Mouse (Mus musculus) erythroblast, adult 5-6 weeks (primary cell): ENCODE measurements around the gene Cfap299. TPM values are rescaled to one million over a fixed set of nuclear protein-coding genes. Genes with fewer than 3 reads are reported as not detected.

Experiments
- ATAC-seq: replicated peaks from 2 replicates; pipeline ENCODE4 v1.8.0; 2016; ENCODE audit warnings: moderate number of reproducible peaks, mild to moderate bottlenecking, moderate TSS enrichment, inconsistent platforms; ENCODE audit not compliant: poor library complexity, low FRiP score, severe bottlenecking
- total RNA-seq, 2 experiments: library from RNA; stranded (forward) in 1 of 2; stranded (reverse) in 1 of 2; fragments of 150-400 nt in 1 of 2; fragments of 200-764, 138-1000 nt in 1 of 2; gene quantifications; 2 replicates each; pipeline versions ENCODE4 v1.2.3 to v1.2.4; 2015 to 2017; ENCODE audit warnings: low replicate concordance in 2 of 2

Cfap299 gene
- total RNA-seq, 2 experiments from 2014 or later, result not detected

DNA sequence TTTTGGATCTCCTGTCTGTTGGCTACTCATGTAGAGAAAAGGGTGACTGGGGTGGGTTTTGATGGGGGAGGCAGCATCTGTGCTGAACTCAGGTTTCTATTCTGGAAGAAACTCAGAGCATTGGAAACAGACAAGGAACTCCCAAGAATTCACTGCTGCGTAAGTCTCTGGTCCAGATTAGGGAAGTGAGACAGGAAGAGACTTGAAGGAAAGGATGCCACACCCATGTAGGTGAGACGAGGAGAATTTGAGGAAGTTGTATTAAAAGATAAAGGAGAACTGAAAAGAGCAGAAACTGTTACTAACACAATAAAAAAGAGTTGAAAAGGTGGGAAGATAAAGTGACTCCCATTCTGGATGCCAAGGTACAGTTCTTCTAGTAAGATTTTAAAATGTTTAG is 249.3 kb downstream of the Cfap299 start:
- no peak for ATAC-seq

DNA sequence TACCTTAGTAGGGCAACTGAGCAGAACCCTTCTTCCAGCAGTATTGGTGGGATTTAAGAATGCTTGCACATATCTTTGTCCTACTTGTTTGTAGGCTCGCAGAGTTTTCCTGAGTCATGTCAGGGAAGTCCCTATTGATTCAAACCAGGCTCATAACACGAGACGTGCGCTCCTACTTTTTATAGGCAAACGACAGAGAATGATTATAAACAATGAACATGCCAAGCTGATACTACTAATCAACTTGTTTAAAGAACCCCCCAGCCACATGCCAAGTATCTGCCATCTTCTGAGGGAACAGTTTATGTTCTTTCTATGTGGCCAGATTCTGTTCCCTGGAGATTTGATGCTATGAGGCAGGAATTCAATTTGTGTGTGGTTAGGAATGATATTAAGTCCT is 251.7 kb downstream of the Cfap299 start:
- no peak for ATAC-seq

DNA sequence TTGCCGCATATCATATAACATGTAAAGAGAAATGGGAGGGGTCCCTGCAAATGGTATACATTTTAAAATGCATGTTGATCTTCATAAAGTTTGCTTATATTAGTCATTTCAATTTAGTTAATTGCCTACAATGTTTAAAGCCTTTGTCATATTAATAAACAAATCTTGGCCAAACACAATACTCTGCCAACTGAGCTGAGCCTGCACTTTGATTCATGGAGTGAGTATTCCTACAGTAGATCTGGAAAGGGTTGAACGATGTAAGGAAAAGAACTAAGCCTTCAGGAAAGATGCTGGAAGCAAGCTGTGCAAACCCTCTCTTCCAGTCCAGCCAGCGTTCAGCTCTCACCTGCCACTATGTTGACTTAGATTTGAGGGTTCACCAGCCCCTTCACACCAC is 252.9 kb downstream of the Cfap299 start:
- ATAC-seq, result no peak

DNA sequence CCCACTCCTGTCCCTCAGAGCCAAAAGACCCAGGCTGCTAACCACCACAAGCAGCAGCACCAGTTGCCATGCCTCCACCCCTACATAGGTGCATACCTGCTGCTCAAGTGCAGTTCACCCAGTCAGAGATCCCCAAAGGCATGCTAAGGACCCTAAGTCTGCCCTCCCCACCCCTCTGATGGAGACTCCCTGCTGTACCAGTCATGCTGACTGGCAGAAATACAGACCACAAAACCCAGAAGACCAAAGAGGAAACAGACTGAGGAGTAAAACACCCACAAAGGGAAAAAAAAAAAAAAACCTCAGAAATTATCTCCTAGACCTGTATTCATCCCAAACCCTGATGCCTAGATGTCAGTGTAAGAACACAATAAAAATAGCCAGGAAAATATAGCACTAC is 256.8 kb downstream of the Cfap299 start:
- no peak for ATAC-seq

DNA sequence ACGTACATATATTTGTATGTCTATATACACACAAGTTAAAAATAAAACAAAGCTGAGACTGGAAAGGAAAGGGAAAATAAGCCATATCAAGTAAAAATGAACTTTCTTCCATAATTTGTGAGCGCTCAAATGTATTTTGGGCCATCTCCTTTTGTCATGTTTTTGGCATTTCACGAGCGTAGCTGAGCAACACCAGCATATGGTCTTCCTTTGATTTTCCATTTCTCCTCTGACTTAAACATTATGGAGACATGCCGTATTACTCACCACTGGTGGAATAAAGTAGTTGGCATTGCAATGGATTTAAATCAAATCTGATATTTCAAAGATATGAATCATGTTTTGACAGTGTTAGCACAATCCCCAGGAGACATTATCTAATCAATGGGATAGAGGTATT is 284.4 kb downstream of the Cfap299 start:
- ATAC-seq, result no peak

DNA sequence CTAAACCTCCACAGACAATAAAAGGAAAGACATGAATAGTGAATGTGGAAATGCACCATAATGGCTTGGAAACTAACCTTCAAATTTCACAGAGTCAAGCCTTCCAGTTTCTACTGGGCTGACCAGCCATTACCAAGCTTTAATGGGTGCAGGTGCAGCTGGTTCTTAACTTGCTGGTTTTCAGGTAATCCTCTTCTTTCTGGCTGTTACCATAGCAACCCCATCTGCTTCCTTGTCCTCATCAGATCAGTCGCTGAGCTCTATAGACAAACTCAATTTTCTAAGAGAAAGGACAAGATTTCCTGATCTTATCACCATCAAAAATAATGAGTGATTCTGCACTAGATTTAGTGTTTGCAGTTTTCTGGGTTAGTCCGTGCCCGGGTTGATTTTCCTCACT is 287.8 kb downstream of the Cfap299 start:
- no peak for ATAC-seq

DNA sequence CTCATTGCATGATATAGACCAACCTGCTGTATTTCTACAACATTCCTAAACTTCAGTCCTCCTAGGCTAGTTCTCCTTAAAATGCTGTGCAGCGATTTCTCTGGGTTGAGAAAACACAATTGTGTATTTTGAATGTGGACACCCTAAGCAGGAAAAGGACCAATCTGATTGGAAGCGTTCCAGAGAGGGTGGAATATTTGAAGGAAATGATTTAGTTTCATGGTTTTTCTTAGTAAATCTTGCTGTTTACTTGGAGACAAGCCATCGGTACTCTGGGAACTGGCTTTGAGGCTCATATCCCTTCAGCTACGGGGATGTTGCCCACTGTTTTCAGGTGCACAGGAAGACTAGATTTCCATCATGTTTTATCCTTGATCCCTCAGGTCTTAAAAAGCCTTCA is 288.3 kb downstream of the Cfap299 start:
- no peak for ATAC-seq

DNA sequence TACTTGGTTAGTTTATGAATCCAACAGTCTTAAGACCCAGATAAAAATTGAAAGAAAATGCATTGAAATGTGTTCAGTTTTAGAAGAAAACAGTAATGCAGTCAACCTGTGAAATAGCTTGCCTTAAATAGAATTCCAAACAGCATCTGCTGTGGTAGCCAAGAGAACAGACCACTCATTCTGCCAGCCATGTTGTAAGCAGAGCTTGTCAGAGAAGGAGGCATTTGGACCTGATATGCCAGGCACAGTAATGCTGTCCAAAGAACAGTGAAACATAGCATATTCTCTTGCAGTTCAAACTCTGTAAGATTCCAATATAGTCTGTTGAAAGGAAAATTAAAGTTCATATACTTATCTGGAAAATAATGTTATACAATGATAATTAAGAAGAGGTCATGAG is 321.2 kb downstream of the Cfap299 start:
- ATAC-seq, result no peak

DNA sequence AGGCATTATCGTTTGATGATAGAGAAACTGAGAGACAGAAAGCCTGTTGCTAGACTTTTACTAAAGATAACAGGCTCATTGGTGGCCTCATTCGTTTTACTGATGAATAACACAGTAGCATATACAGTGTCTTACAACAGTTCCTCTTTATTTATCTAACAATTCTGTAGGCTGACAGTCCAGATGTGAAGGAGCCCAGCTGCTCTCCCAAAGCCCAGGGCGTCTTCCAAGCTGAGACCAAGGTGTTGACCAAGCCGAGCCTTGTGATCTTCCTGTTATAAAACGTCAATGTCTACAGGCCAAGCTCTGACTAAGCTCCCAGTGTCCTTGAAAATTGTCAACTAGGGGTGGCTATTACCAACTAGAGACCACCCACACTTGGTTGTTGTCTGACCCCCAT is 321.9 kb downstream of the Cfap299 start:
- no peak for ATAC-seq

DNA sequence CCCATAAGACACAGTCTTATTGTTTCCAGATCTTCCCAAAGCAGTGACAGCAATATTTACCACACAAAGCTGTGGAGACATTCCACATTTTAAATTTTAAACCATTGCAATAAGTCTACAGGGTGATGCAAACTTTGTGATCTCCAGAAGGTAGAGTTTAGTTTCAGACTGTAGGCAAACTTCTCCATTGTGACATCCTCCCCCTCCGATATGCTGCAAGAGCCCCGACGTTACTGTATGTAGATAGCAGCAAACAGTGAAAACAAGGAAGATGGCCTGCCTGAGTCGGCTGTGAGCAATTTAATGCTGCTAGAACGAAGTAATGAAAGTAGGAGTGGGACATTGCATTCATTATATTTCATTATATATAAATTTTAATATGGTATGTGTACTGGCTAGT is 359.1 kb downstream of the Cfap299 start:
- no peak for ATAC-seq

DNA sequence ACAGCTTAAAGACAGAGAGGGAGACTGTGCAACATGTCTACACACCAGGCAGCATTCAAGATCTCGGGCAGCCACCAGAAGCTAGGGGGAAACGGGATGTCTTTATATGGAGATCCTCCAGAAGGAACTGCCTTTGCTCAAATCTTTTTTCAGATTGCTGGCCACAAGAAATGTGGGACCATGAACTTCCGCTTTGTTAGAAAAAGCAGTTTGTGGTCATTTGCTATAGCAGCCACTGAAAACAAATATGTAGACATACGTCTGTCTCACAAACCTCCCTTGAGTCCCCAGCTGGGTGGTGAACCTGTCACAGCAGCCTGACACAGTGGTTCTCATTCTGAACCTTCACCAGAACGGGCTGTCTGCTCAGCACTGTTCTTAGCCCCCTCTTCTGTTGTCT is 363.0 kb downstream of the Cfap299 start:
- ATAC-seq, result no peak

DNA sequence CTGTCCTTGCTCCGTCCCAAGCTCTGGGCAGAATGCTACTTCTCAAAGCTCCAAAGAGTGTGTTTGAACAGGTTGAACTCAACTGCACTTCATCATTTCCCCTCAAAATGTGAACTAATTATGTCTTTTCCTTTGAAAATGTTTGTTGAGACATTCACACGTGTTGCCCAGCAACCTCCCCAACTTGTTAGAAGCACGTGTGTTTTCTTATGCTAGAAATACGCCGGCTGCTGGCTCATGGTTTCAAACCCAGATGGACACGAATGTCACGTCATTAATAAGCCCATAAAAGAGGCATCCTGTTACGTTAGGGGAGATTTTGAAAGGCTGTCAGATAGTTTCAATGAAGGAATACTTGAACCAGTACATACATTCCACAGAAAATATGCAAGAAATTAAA is 367.2 kb downstream of the Cfap299 start:
- no peak for ATAC-seq

DNA sequence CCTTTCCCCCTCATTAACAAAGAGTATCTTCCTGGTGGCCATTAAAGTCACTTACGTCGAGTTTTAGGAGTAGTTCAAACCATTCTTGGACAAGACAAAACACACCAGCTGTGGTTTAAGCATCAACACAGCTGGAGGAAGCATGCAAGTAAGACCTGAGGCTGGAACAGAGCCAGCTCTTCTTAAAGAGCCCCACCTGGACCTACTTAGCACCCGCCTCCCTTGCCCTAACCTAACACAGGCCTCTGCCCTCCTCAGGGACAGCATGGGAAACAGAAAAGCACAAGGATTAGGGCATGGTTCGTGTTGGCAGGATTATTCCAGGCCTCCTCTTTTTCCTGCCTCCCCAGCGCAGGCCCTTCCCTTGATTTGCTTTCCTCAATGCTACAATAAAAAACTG is 374.9 kb downstream of the Cfap299 start:
- no peak for ATAC-seq

DNA sequence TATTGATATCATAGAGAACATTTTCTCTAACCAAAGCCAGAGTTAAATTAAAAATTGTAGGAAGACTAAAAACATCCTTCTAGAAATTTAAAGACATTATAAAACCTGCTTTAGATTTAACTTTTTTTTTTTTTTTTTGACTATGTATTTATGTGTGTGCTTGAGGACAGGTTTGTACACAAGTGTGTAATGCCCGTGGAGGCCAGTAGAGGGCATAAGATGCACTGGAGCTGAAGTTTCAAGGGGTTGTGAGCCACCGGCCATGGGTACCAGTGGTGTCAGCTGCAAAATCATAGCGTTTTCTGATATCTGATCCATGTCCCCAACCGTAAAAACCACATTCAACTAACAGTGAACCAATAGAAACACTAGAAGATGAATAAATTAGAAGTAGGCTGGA is 377.5 kb downstream of the Cfap299 start:
- ATAC-seq, result no peak

DNA sequence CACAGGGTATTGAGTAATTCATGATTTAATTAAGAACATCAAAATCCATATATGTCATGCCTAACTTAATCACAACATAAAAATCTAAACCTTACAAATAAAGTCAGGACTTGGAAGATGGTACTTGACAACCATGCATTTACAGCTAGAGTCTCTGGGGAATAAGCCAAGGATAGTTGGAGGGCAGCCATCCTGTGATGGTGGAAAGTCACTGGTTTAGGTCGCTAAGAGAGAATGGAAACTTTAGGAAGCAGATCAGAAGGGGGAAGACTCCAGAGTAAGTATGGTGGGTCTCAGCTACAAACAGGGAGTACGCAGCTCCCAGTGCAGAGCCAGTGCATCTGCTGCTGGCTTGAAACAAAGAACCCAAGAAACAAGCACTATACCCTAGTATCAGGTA is 386.3 kb downstream of the Cfap299 start:
- ATAC-seq, result no peak

DNA sequence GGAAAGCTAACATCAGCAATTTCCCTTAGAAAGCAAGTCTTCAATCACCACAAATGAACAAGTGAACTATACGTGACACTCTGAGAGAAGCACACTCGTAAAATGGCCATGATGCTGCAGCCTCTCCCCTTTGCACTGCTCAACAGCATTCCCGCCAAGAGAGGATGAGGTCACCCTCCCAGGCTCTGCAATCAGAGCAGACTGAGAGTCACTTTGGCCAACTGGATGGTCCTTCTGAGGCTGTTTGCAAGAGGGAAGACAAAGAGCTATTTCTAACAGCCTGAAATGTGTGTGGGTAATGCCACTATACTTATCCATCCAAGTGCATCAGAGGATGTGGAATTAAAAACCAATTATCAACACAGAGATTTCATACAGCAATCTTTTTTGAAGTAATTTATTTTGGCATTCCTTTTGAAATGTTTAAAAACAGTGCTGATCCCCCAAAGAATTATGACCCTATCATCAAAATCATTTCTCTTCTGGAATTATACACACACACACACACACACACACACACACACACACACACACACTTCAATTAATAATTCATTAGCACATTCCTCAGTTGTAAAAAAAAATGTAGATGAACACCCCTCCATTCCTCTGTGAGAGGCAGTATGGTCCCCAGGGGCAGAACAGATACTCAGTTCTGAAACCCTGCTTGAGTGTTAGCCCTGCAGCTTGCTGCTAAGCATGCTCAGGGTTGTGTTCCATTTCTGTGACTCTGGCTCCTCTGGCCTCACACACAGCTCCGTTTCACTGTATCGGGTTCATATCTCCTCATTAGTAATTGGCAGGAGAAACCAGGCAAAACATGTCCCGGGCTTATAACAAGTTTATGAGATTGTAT is 403.3 kb downstream of the Cfap299 start:
- ATAC-seq, result no peak

DNA sequence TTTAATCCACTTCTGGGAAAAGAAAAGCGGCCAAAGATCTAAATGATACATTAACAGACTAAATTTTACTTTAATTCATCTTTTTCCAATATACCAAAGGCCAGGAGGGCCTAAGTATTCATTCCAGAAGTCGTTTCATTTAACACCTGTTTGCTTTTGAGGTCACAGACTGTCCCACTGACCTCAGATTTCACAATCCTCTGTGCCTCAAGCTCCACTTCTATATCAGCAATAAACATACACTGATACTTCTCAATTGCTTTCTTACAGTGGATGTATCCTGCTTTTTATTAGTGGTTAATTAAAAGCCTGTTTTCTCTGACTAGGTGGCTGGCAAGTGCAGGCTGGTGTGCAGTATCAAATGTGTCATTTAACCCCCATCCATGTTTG is 403.9 kb downstream of the Cfap299 start:
- no peak for ATAC-seq

DNA sequence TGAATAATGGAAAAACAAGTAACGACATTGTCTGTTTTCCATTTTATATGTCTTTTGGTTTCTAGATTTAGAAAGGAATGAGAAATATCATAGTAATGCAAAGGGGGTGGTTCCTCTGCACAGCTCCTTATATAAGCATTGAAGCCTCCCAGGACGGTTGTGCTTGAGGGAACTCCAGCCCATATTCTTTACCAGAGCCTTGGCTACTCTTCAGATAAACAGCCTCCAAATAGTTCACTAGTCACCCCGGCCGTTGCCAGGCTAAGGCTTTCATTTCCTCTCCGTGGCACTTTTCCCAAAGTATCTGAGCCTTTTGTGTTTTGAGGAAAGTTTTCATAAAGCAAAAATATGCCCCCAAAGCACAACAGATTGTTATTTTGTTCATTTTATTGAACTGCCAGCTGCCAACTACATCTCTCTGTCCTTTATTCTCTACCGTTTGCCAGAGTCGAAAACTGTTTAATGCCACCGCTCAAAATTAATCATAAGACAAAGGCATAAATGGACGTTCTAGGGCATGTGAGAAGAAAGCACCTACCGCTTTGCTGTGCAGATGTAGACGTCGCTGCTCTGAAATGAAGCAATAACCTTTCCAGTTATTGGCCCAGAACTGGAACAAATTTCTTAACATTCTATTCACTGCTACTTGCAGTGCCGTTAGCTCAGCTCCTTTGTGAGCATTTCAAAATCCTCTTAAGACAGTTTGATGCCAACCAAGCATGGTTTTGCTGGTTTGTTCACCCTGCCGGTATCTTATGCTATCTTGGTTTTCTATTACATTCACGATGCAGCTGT is 433.0 kb downstream of the Cfap299 start:
- no peak for ATAC-seq

DNA sequence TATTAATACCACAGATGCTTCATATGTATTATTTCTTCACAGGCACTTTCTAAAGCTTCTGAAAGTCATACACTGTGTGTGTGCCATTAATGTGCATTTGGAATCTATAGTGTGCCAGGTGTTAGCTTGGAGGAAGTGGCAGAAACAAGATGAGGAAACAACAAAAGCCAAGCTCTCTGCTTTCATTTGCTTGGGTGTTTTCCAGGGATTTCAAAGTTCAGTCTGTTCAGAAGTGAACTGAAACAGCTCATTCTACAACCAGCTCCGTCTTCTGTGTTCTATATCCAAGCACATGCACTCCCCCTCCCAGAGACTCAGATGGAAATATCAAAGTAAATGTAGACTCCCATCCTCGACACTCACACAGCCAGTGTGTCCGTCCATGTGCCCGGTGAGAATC is 449.5 kb downstream of the Cfap299 start:
- ATAC-seq, result no peak

DNA sequence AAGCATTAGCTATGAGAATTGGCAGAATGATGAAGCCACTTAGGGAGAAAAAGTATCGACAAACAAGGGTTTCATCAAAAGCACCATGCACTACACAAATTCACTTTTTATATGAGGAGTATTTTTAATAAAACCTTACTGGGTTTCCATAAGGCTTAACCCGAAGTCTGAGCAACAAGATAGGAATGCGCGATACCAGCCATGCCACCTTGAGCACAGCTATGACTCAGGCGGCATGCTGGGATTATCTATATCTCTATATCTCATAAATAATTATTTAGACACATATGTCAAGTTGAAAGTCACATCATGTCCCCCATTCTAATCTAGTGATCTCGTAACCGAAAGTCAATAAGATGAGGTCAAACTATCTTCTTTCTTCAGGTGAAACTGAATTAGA is 453.0 kb downstream of the Cfap299 start:
- ATAC-seq, result no peak

DNA sequence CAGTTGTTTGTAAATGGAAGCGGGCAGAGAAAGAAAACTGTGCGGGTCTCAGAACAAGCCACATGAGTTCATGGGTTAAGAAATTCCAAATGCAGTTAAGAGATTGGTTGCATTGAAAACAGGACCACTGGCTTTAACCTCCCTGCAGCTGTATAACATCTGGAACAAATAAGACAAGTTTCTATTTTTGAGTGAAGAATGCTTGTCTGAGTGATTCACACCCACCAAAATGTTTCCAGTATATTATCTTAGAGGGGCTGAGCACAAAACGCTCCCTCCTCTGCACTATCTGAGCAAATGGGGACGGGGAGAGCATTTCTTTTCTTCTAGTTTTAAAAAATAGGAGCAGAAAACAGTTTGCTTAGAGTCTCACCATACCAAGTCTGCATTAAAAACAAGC is 458.6 kb downstream of the Cfap299 start:
- no peak for ATAC-seq
